Mouse (Mus musculus): ENCODE measurements around the gene Bmp8b.
"Not testable (repeated sequence)": the region's sequence is repeated elsewhere in the genome, so short reads cannot be mapped to it uniquely, and the experiment has no call there.

Gene Bmp8b

GRCm38 (mm10) chr4:123104651-123105450 is at the start of gene Bmp8b:
Gene Bmp8b, plus strand, starts transcription at chr4:123105165.
- no peak for DNase-seq (ENCODE audit: low spot score in 2 of 2)

GRCm38 (mm10) chr4:123056560-123057109 is 48.3 kb upstream of the Bmp8b start:
- no peak for DNase-seq (ENCODE audit: low spot score in 2 of 2)

GRCm38 (mm10) chr4:123057957-123058356 is 47.0 kb upstream of the Bmp8b start:
- no peak for DNase-seq (ENCODE audit: low spot score in 2 of 2)

GRCm38 (mm10) chr4:123061744-123062143 is 43.2 kb upstream of the Bmp8b start:
- DNase-seq (ENCODE audit: low spot score in 2 of 2): no peak

GRCm38 (mm10) chr4:123068646-123069045 is 36.3 kb upstream of the Bmp8b start:
- DNase-seq (ENCODE audit: low spot score in 2 of 2): no peak

GRCm38 (mm10) chr4:123071266-123071966 is 33.5 kb upstream of the Bmp8b start:
- peak in 1 of 2 experiments; percentile 42 for DNase-seq (ENCODE audit: low spot score in 2 of 2)

GRCm38 (mm10) chr4:123076928-123077327 is 28.0 kb upstream of the Bmp8b start:
- DNase-seq (ENCODE audit: low spot score in 2 of 2): no peak

- DNase-seq (ENCODE audit: low spot score in 2 of 2): no peak
These were observed 26.7 kb upstream of the Bmp8b start for GRCm38 (mm10) chr4:123078231-123078630.

GRCm38 (mm10) chr4:123080791-123081190 is 24.2 kb upstream of the Bmp8b start:
- DNase-seq (ENCODE audit: low spot score in 2 of 2): no peak

- DNase-seq (ENCODE audit: low spot score in 2 of 2): peak in 1 of 2 experiments; percentile 66
These were observed 22.4 kb upstream of the Bmp8b start for GRCm38 (mm10) chr4:123082283-123083163.

- no peak for DNase-seq (ENCODE audit: low spot score in 2 of 2)
These were observed 21.6 kb upstream of the Bmp8b start for GRCm38 (mm10) chr4:123083323-123083902.

GRCm38 (mm10) chr4:123085290-123085689 is 19.7 kb upstream of the Bmp8b start:
- no peak for DNase-seq (ENCODE audit: low spot score in 2 of 2)

- no peak for DNase-seq (ENCODE audit: low spot score in 2 of 2)
These were observed 18.6 kb upstream of the Bmp8b start for GRCm38 (mm10) chr4:123086381-123086780.

- DNase-seq (ENCODE audit: low spot score in 2 of 2): no peak
These were observed 12.3 kb upstream of the Bmp8b start for GRCm38 (mm10) chr4:123092621-123093020.

- DNase-seq (ENCODE audit: low spot score in 2 of 2): no peak
These were observed 11.7 kb upstream of the Bmp8b start for GRCm38 (mm10) chr4:123093064-123093776.

GRCm38 (mm10) chr4:123093869-123094268 is 11.1 kb upstream of the Bmp8b start:
- no peak for DNase-seq (ENCODE audit: low spot score in 2 of 2)

- DNase-seq (ENCODE audit: low spot score in 2 of 2): no peak
These were observed 456 bp downstream of the Bmp8b start for GRCm38 (mm10) chr4:123105451-123105790.

GRCm38 (mm10) chr4:123105929-123106328 is 964 bp downstream of the Bmp8b start:
- DNase-seq (ENCODE audit: low spot score in 2 of 2): not testable (repeated sequence)

GRCm38 (mm10) chr4:123106864-123107263 is 1.9 kb downstream of the Bmp8b start:
- DNase-seq (ENCODE audit: low spot score in 2 of 2): no peak

- no peak for DNase-seq (ENCODE audit: low spot score in 2 of 2)
These were observed 3.1 kb downstream of the Bmp8b start for GRCm38 (mm10) chr4:123108056-123108455.

GRCm38 (mm10) chr4:123110751-123111150 is 5.8 kb downstream of the Bmp8b start:
- DNase-seq (ENCODE audit: low spot score in 2 of 2): no peak

All from frontal cortex, postnatal 10 days (tissue).